Mouse (Mus musculus) macrophage (primary cell): ENCODE data around the gene Rab36. TPM values are rescaled to one million over a fixed set of nuclear protein-coding genes. Genes with fewer than 3 reads are reported as not detected.
"Not testable (repeated sequence)": the region's sequence is repeated elsewhere in the genome, so short reads cannot be mapped to it uniquely, and the experiment has no call there.

ENCODE experiments used
- H3K27ac ChIP-seq: fragments of 350-480 bp; formaldehyde crosslinking; 2 replicates; pipeline ENCODE4 v1.9.0; 2021
- H3K36me3 ChIP-seq: fragments of 350-480 bp; formaldehyde crosslinking; 2 replicates; pipeline ENCODE4 v1.9.0; 2021; ENCODE audit errors: inconsistent target
- H3K4me3 ChIP-seq: fragments of 350-480 bp; formaldehyde crosslinking; 2 replicates; pipeline ENCODE4 v1.9.0; 2021; ENCODE audit errors: inconsistent target
- H3K79me2 ChIP-seq: fragments of 350-480 bp; formaldehyde crosslinking; 2 replicates; pipeline ENCODE4 v1.9.0; 2021; ENCODE audit errors: inconsistent target
- WGBS: methylation state at CpG from one replicate; pipeline ENCODE4 v1.1.7; 2026; ENCODE audit warnings: inconsistent platforms; ENCODE audit not compliant: missing documents; 5-methylcytosine and 5-hydroxymethylcytosine counted together
- polyA plus RNA-seq: library from polyadenylated mRNA; stranded (reverse); fragments of 250-400 nt; gene quantifications from 3 replicates; pipeline ENCODE4 v1.2.4, GENCODE M21; 2018; ENCODE audit warnings: inconsistent platforms

Gene Rab36
- polyA plus RNA-seq, 1 experiment from 2014 or later: 0.20 TPM

GRCm38 (mm10) chr10:75026491-75026890 lies 10.4 kb upstream of the Rab36 start:
- Histone ChIP-seq H3K79me2 (no peaks in the 10 kb centered on the region), H3K36me3 (no peaks in the 10 kb centered on the region), H3K27ac (no peak overlapping the region), H3K4me3 (no peak overlapping the region)
- 80% methylated on average over 8 of the region's 8 CpGs for WGBS

GRCm38 (mm10) chr10:75028743-75029142 lies 8.1 kb upstream of the Rab36 start:
- 87% methylated on average over 8 of the region's 8 CpGs for WGBS
- no peak overlapping the region for H3K27ac ChIP-seq
- no peaks in the 10 kb centered on the region for H3K36me3 ChIP-seq
- no peak overlapping the region for H3K4me3 ChIP-seq
- H3K79me2 ChIP-seq: no peaks in the 10 kb centered on the region

GRCm38 (mm10) chr10:75029677-75030076 lies 7.2 kb upstream of the Rab36 start:
- no peak overlapping the region for H3K27ac ChIP-seq
- H3K79me2 ChIP-seq: no peaks in the 10 kb centered on the region
- H3K4me3 ChIP-seq: no peak overlapping the region
- no peaks in the 10 kb centered on the region for H3K36me3 ChIP-seq
- WGBS: 92% methylated on average over 3 of the region's 3 CpGs

- WGBS: 85% methylated on average over 3 of the region's 3 CpGs
Observed at GRCm38 (mm10) chr10:75030234-75030633, 6.6 kb upstream of the Rab36 start.

DNA sequence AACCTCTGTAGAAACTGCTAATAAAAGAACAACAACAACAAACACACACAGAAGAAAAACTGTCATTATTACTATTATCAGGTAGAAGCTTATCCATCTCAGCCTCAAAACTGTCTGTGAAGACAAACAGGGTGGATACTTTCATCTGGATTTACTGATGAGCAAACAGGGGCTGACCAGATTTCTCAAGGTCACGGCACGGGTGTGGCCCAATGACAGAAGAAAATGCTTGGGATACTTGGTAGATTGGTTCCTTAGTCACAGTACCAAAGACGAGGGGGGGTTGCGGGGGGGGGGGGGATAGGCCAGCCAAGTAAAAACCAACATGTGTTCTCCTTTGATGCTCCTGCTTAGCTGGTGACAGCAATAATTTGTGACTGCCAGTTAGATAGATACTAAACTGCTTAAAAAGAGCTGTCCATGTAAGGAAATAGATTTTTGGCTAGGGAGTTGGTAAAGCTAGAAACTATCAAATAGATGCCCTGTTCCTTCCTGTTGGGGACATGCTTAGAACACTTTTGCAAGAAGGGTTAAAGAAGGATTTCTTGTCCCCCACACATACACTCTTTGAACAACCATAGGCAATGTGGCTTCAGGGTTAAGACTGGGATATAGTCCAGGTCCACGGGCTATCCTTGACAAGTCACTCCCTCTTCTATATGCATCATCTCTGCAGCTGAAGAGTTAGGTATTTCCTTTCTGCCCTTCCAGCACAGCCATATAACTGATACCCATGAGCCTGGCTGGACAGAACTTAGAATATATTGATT lies 5.3 kb upstream of the Rab36 start:
- WGBS: 79% methylated on average over 5 of the region's 5 CpGs
- no peaks in the 10 kb centered on the region for H3K36me3 ChIP-seq
- H3K79me2 ChIP-seq: no peaks in the 10 kb centered on the region

More at GRCm38 (mm10) chr10:75030234-75030633, 6.6 kb upstream of the Rab36 start:
- Histone ChIP-seq H3K4me3 (no peak overlapping the region), H3K36me3 (no peaks in the 10 kb centered on the region), H3K79me2 (no peaks in the 10 kb centered on the region), H3K27ac (no peak overlapping the region)

GRCm38 (mm10) chr10:75032395-75032794 lies 4.5 kb upstream of the Rab36 start, which contains the start of gene Rsph14:
TSS of gene Rsph14 (minus strand) at chr10:75032586.
- no peaks in the 10 kb centered on the region for H3K36me3 ChIP-seq
- no peaks in the 10 kb centered on the region for H3K79me2 ChIP-seq
- 74% methylated on average over 10 of the region's 10 CpGs for WGBS

More for the DNA sequence above, 5.3 kb upstream of the Rab36 start:
- Histone ChIP-seq H3K27ac (no peak overlapping the region), H3K4me3 (no peak overlapping the region)

GRCm38 (mm10) chr10:75042060-75042459 lies 5.2 kb downstream of the Rab36 start:
- H3K27ac ChIP-seq, H3K79me2 ChIP-seq, H3K4me3 ChIP-seq, H3K36me3 ChIP-seq: not testable (repeated sequence)
- 53% methylated on average over 1 of the region's 1 CpGs for WGBS

More at GRCm38 (mm10) chr10:75032395-75032794, 4.5 kb upstream of the Rab36 start, which contains the start of gene Rsph14:
- no peak within 1 kb of the TSS for H3K4me3 ChIP-seq
- no peak within 1 kb of the TSS for H3K27ac ChIP-seq

DNA sequence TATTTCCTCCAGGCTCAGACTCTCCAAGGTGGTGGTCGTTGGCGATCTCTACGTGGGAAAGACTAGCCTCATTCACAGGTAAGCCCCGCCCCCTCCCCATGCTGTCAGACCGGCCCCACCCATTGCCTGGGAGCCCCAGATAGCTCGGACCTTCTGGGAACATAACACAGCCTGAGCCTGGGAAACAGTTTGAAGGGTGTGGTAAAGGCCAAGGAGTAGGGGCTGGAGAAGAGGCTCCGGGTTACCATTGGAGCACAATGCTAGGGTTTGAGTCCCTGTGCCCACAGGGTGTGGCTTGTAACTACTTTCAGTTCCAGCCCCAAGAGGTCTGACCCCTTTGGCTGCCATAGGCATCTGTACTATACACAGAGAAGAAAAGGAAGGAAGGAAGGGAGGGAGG lies 7.6 kb downstream of the Rab36 start:
- WGBS: 49% methylated on average over 7 of the region's 7 CpGs
- H3K27ac ChIP-seq: no peak overlapping the region
- no peaks in the 10 kb centered on the region for H3K79me2 ChIP-seq
- H3K36me3 ChIP-seq: no peaks in the 10 kb centered on the region
- H3K4me3 ChIP-seq: no peak overlapping the region

DNA sequence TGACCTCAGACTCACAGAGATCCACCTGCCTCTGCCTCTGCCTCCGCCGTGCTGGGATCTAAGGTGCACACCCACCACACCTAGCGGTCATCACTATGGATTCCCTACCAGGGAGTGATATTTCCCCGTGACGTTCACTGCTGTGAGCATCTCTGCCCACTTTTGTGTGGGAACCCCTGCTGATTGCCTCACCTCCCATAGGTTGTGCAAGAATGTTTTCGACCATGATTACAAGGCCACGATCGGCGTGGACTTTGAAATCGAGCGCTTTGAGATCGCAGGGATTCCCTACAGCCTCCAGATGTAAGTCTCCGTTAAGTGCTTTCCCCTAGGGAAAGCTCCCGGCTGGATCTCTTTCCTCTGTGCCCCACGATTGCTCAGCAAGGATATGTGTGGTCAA lies 9.0 kb downstream of the Rab36 start:
- Histone ChIP-seq H3K27ac (no peak overlapping the region), H3K36me3 (no peaks in the 10 kb centered on the region), H3K79me2 (no peaks in the 10 kb centered on the region), H3K4me3 (no peak overlapping the region)
- WGBS: 61% methylated on average over 15 of the region's 15 CpGs

DNA sequence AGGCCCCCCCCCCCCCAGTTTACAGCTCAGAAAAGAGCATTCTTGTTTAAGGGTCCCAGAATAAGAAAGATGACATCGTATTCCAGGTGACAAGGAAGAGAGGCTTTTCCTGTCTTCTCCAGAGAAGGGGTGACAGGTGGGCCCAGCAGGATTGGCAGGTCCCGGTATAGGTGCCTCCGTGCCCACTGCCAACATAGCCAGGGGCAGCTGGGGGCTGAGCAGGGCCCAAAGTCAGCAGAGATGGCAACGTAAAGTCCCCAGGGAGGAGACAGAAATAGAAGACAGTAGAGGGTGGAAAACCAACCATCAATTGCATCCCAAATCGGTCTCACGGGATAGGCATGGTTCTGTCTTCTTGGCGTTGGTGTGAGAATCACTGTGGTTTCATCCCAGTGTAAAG lies 11.9 kb downstream of the Rab36 start:
- WGBS: 96% methylated on average over 7 of the region's 7 CpGs
- Histone ChIP-seq H3K27ac (no peak overlapping the region), H3K4me3 (no peak overlapping the region), H3K79me2 (no peaks in the 10 kb centered on the region), H3K36me3 (no peaks in the 10 kb centered on the region)

DNA sequence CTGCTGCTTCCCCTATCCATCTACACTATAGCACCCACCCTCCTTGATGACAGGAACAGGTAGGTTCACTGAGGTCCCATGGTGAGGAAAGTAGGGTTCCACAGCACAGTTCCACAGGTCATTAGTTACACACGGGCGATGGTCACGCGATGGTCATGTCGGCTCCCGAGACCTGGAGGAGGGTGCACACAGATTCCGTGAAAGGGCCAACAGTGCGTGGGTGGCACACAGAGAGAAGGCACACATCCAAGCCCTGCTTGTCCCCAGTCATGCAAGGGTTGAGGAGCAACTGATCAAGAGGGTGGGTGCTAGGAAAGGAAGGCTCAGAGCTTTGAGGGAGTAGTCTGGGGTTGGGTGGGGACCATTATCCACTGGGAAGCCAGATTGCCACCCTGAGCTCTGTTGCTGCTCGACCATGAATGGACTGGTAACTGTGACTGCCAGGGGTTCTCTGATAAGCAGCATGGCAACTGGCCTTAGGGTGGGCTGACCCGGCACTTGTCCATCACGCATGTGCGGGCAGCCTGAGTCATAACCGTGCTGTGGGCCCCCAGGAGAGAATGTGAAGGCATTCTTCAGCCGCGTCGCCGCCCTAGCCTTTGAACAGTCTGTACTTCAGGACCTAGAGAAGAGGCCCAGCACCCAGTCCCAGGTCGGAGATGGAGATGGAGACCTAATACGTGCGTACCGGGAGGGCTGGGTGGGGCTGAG lies 14.7 kb downstream of the Rab36 start:
- Histone ChIP-seq H3K4me3 (no peak overlapping the region), H3K27ac (no peak overlapping the region), H3K36me3 (no peaks in the 10 kb centered on the region), H3K79me2 (no peaks in the 10 kb centered on the region)
- WGBS: 98% methylated on average over 21 of the region's 21 CpGs

- Histone ChIP-seq H3K4me3 (no peak overlapping the region), H3K79me2 (no peaks in the 10 kb centered on the region), H3K27ac (no peak overlapping the region), H3K36me3 (no peaks in the 10 kb centered on the region)
- WGBS: 94% methylated on average over 8 of the region's 8 CpGs
Observed at GRCm38 (mm10) chr10:75052902-75053301, 16.0 kb downstream of the Rab36 start.

- WGBS: 97% methylated on average over 4 of the region's 4 CpGs
Observed at GRCm38 (mm10) chr10:75053655-75054054, 16.8 kb downstream of the Rab36 start.

GRCm38 (mm10) chr10:75054125-75054524 lies 17.3 kb downstream of the Rab36 start:
- H3K36me3 ChIP-seq: no peaks in the 10 kb centered on the region
- no peak overlapping the region for H3K27ac ChIP-seq
- no peaks in the 10 kb centered on the region for H3K79me2 ChIP-seq
- H3K4me3 ChIP-seq: no peak overlapping the region
- 52% methylated on average over 6 of the region's 6 CpGs for WGBS

More at GRCm38 (mm10) chr10:75053655-75054054, 16.8 kb downstream of the Rab36 start:
- Histone ChIP-seq H3K4me3 (no peak overlapping the region), H3K27ac (no peak overlapping the region), H3K79me2 (no peaks in the 10 kb centered on the region), H3K36me3 (no peaks in the 10 kb centered on the region)

DNA sequence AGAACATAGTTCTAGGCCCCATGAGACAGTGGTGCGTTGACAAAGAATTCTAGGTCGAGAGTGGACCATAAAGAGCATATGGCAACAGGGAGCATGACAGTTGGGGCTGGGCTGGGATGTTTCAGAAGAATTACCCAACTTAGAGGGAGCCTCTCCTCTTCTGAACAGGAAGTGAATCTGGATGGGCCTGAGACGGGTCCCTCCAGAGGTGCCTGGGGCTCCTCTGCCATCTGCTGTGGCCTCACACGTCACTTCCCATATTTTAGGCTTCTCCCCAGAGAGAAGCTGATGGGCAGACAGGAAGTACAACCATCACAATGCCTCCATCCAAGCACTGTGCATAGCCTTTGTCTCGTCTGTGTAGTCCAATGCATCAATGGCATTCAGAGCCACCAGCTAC lies 18.8 kb downstream of the Rab36 start:
- Histone ChIP-seq H3K27ac (no peak overlapping the region), H3K36me3 (no peaks in the 10 kb centered on the region), H3K4me3 (no peak overlapping the region), H3K79me2 (no peaks in the 10 kb centered on the region)
- 23% methylated on average over 5 of the region's 5 CpGs for WGBS
